Mouse (Mus musculus): ENCODE measurements around the gene Cabp2. TPM values are rescaled to one million over a fixed set of nuclear protein-coding genes. Genes with fewer than 3 reads are reported as not detected.
A peak's percentile ranks its signal among the peaks of the same experiment; 100 is the strongest.
"Not testable (repeated sequence)": the region's sequence is repeated elsewhere in the genome, so short reads cannot be mapped to it uniquely, and the experiment has no call there.

Cabp2 gene
- polyA plus RNA-seq, 1 experiment from 2014 or later, result 3.6 TPM

- Histone ChIP-seq H3K4me3 (replicated peaks) (no peak overlapping the region), H3K9me3 (no peaks in the 10 kb centered on the region), H3K4me1 (no peaks in the 10 kb centered on the region), H3K4me2 (no peak overlapping the region), H3K9ac (no peak overlapping the region), H3K27ac (no peak overlapping the region), H3K36me3 (no peaks in the 10 kb centered on the region), H3K27me3 (replicated peaks) (no peaks in the 10 kb centered on the region)
- ATAC-seq (ENCODE audit: insufficient read depth, low FRiP score, low read depth), result no peak
- WGBS, result 87% methylated on average over 13 of the region's 13 CpGs
These were observed 24.0 kb upstream of the Cabp2 start for GRCm38 (mm10) chr19:4057389-4057788.

GRCm38 (mm10) chr19:4057962-4058361 is 23.4 kb upstream of the Cabp2 start:
- Histone ChIP-seq H3K27me3 (replicated peaks) (no peaks in the 10 kb centered on the region), H3K4me2 (no peak overlapping the region), H3K9ac (no peak overlapping the region), H3K4me1 (no peaks in the 10 kb centered on the region), H3K4me3 (replicated peaks) (no peak overlapping the region), H3K36me3 (no peaks in the 10 kb centered on the region), H3K27ac (no peak overlapping the region), H3K9me3 (no peaks in the 10 kb centered on the region)
- ATAC-seq (ENCODE audit: insufficient read depth, low FRiP score, low read depth), result no peak
- 91% methylated on average over 7 of the region's 7 CpGs for WGBS

GRCm38 (mm10) chr19:4058581-4058980 is 22.8 kb upstream of the Cabp2 start:
- Histone ChIP-seq H3K36me3 (no peaks in the 10 kb centered on the region), H3K27me3 (replicated peaks) (no peaks in the 10 kb centered on the region), H3K4me3 (replicated peaks) (no peak overlapping the region), H3K9ac (no peak overlapping the region), H3K27ac (no peak overlapping the region), H3K9me3 (no peaks in the 10 kb centered on the region), H3K4me2 (no peak overlapping the region), H3K4me1 (no peaks in the 10 kb centered on the region)
- no peak for ATAC-seq (ENCODE audit: insufficient read depth, low FRiP score, low read depth)
- 91% methylated on average over 5 of the region's 5 CpGs for WGBS

GRCm38 (mm10) chr19:4059069-4059740 is 22.2 kb upstream of the Cabp2 start, which contains the start of gene Gstp3:
Gene Gstp3 (minus strand): TSS chr19:4059569.
- Histone ChIP-seq H3K4me2 (no peak within 1 kb of the TSS), H3K4me3 (replicated peaks) (no peak within 1 kb of the TSS), H3K9me3 (no peaks in the 10 kb centered on the region), H3K27me3 (replicated peaks) (no peaks in the 10 kb centered on the region), H3K36me3 (no peaks in the 10 kb centered on the region), H3K9ac (no peak within 1 kb of the TSS), H3K27ac (no peak within 1 kb of the TSS), H3K4me1 (no peaks in the 10 kb centered on the region)
- 62% methylated on average over 15 of the region's 15 CpGs for WGBS
- peak; percentile 87 for ATAC-seq (ENCODE audit: insufficient read depth, low FRiP score, low read depth)

GRCm38 (mm10) chr19:4060044-4060898 is 21.1 kb upstream of the Cabp2 start:
- H3K27ac ChIP-seq; H3K4me3 ChIP-seq (replicated peaks); H3K27me3 ChIP-seq (replicated peaks); H3K9me3 ChIP-seq; H3K4me2 ChIP-seq; H3K9ac ChIP-seq; H3K4me1 ChIP-seq; ATAC-seq (ENCODE audit: insufficient read depth, low FRiP score, low read depth); H3K36me3 ChIP-seq: not testable (repeated sequence)
- 85% methylated on average over 8 of the region's 8 CpGs for WGBS

GRCm38 (mm10) chr19:4060899-4061465 is 20.4 kb upstream of the Cabp2 start:
- no peaks in the 10 kb centered on the region for H3K4me1 ChIP-seq
- no peaks in the 10 kb centered on the region for H3K27me3 ChIP-seq (replicated peaks)
- no peak overlapping the region for H3K9ac ChIP-seq
- H3K36me3 ChIP-seq, result no peaks in the 10 kb centered on the region
- no peak overlapping the region for H3K4me3 ChIP-seq (replicated peaks)
- ATAC-seq (ENCODE audit: insufficient read depth, low FRiP score, low read depth), result no peak
- 89% methylated on average over 6 of the region's 6 CpGs for WGBS
- H3K4me2 ChIP-seq, result no peak overlapping the region
- no peak overlapping the region for H3K27ac ChIP-seq
- no peaks in the 10 kb centered on the region for H3K9me3 ChIP-seq

- not testable (repeated sequence) for H3K4me3 ChIP-seq (replicated peaks); H3K4me2 ChIP-seq; H3K27ac ChIP-seq; H3K27me3 ChIP-seq (replicated peaks); H3K9ac ChIP-seq; ATAC-seq (ENCODE audit: insufficient read depth, low FRiP score, low read depth); H3K36me3 ChIP-seq; H3K4me1 ChIP-seq; H3K9me3 ChIP-seq
- WGBS, result 43% methylated on average over 4 of the region's 4 CpGs
These were observed 18.0 kb upstream of the Cabp2 start for GRCm38 (mm10) chr19:4063357-4063756.

- 2% methylated on average over 6 of the region's 11 CpGs for WGBS
- not testable (repeated sequence) for ATAC-seq (ENCODE audit: insufficient read depth, low FRiP score, low read depth); H3K4me2 ChIP-seq
These were observed 16.9 kb upstream of the Cabp2 start for GRCm38 (mm10) chr19:4064501-4064900.

GRCm38 (mm10) chr19:4066280-4066679 is 15.1 kb upstream of the Cabp2 start:
- 75% methylated on average over 6 of the region's 6 CpGs for WGBS
- H3K4me3 ChIP-seq (replicated peaks), result no peak overlapping the region
- H3K27me3 ChIP-seq (replicated peaks), result no peaks in the 10 kb centered on the region
- 0 out of 2 replicates have a peak, but pooled peaks cover 2% of the 10 kb centered on the region for H3K4me1 ChIP-seq
- no peak overlapping the region for H3K27ac ChIP-seq
- no peak overlapping the region for H3K9ac ChIP-seq
- H3K4me2 ChIP-seq, result no peak overlapping the region
- ATAC-seq (ENCODE audit: insufficient read depth, low FRiP score, low read depth), result no peak
- H3K9me3 ChIP-seq, result no peaks in the 10 kb centered on the region
- no peaks in the 10 kb centered on the region for H3K36me3 ChIP-seq

More at GRCm38 (mm10) chr19:4064501-4064900, 16.9 kb upstream of the Cabp2 start:
- not testable (repeated sequence) for H3K9ac ChIP-seq; H3K27ac ChIP-seq; H3K36me3 ChIP-seq; H3K4me1 ChIP-seq; H3K4me3 ChIP-seq (replicated peaks); H3K27me3 ChIP-seq (replicated peaks); H3K9me3 ChIP-seq

- H3K27me3 ChIP-seq (replicated peaks), result no peaks in the 10 kb centered on the region
- H3K4me1 ChIP-seq, result 0 out of 2 replicates have a peak, but pooled peaks cover 2% of the 10 kb centered on the region
- ATAC-seq (ENCODE audit: insufficient read depth, low FRiP score, low read depth), result no peak
- H3K27ac ChIP-seq, result no peak overlapping the region
- no peaks in the 10 kb centered on the region for H3K36me3 ChIP-seq
- no peak overlapping the region for H3K4me3 ChIP-seq (replicated peaks)
- no peaks in the 10 kb centered on the region for H3K9me3 ChIP-seq
- H3K4me2 ChIP-seq, result no peak overlapping the region
- no peak overlapping the region for H3K9ac ChIP-seq
These were observed 14.5 kb upstream of the Cabp2 start for GRCm38 (mm10) chr19:4066877-4067276.

GRCm38 (mm10) chr19:4068242-4068641 is 13.1 kb upstream of the Cabp2 start:
- not testable (repeated sequence) for H3K9me3 ChIP-seq; H3K27me3 ChIP-seq (replicated peaks); H3K4me1 ChIP-seq; H3K4me3 ChIP-seq (replicated peaks); H3K4me2 ChIP-seq; H3K9ac ChIP-seq; H3K27ac ChIP-seq; H3K36me3 ChIP-seq; ATAC-seq (ENCODE audit: insufficient read depth, low FRiP score, low read depth)
- 80% methylated on average over 2 of the region's 2 CpGs for WGBS
